Mouse (Mus musculus): Measurements from ENCODE around the gene Tnks2.

Tnks2 gene

GRCm38 (mm10) chr19:36896791-36897569 is 62.9 kb downstream of the Tnks2 start:
- DNase-seq (ENCODE audit: extremely low spot score, low spot score) = peak; percentile 61

- no peak for DNase-seq (ENCODE audit: extremely low spot score, low spot score)
Observed at GRCm38 (mm10) chr19:36897778-36898177, 63.7 kb downstream of the Tnks2 start.

GRCm38 (mm10) chr19:36903377-36903776 is 69.3 kb downstream of the Tnks2 start:
- no peak for DNase-seq (ENCODE audit: extremely low spot score, low spot score)

- peak; percentile 85 for DNase-seq (ENCODE audit: extremely low spot score, low spot score)
Observed at GRCm38 (mm10) chr19:36904211-36905007, 70.4 kb downstream of the Tnks2 start.

- DNase-seq (ENCODE audit: extremely low spot score, low spot score) = no peak
Observed at GRCm38 (mm10) chr19:36909150-36909549, 75.1 kb downstream of the Tnks2 start.

- peak; percentile 77 for DNase-seq (ENCODE audit: extremely low spot score, low spot score)
Observed at GRCm38 (mm10) chr19:36909676-36910292, 75.8 kb downstream of the Tnks2 start.

- DNase-seq (ENCODE audit: extremely low spot score, low spot score) = no peak
Observed at GRCm38 (mm10) chr19:36910424-36911045, 76.5 kb downstream of the Tnks2 start.

GRCm38 (mm10) chr19:36913064-36913463 is 79.0 kb downstream of the Tnks2 start:
- DNase-seq (ENCODE audit: extremely low spot score, low spot score) = no peak

- no peak for DNase-seq (ENCODE audit: extremely low spot score, low spot score)
Observed at GRCm38 (mm10) chr19:36916206-36916605, 82.2 kb downstream of the Tnks2 start.

- no peak for DNase-seq (ENCODE audit: extremely low spot score, low spot score)
Observed at GRCm38 (mm10) chr19:36916876-36917389, 82.9 kb downstream of the Tnks2 start.

GRCm38 (mm10) chr19:36918441-36919301 is 84.6 kb downstream of the Tnks2 start:
- peak; percentile 89 for DNase-seq (ENCODE audit: extremely low spot score, low spot score)

GRCm38 (mm10) chr19:36919466-36919865 is 85.4 kb downstream of the Tnks2 start, which contains the start of gene Fgfbp3:
TSS of gene Fgfbp3 (minus strand) at chr19:36919615.
- DNase-seq (ENCODE audit: extremely low spot score, low spot score) = no peak

GRCm38 (mm10) chr19:36922015-36922414 is 88.0 kb downstream of the Tnks2 start:
- DNase-seq (ENCODE audit: extremely low spot score, low spot score) = no peak

GRCm38 (mm10) chr19:36922936-36923335 is 88.9 kb downstream of the Tnks2 start:
- DNase-seq (ENCODE audit: extremely low spot score, low spot score) = no peak

- DNase-seq (ENCODE audit: extremely low spot score, low spot score) = peak; percentile 94
Observed at GRCm38 (mm10) chr19:36925671-36926552, 91.9 kb downstream of the Tnks2 start, which contains the start of gene Btaf1. TSS of gene Btaf1 (plus strand) at chr19:36926079.

- no peak for DNase-seq (ENCODE audit: extremely low spot score, low spot score)
Observed at GRCm38 (mm10) chr19:36926553-36927236, 92.7 kb downstream of the Tnks2 start.

GRCm38 (mm10) chr19:36927800-36928361 is 93.8 kb downstream of the Tnks2 start:
- DNase-seq (ENCODE audit: extremely low spot score, low spot score) = no peak

- no peak for DNase-seq (ENCODE audit: extremely low spot score, low spot score)
Observed at GRCm38 (mm10) chr19:36929816-36930215, 95.8 kb downstream of the Tnks2 start.

Measured in neural tube, embryonic 10.5 days (tissue).